26 mouse cellular contexts compared by ENCODE assay signal in the genomic region with DNA sequence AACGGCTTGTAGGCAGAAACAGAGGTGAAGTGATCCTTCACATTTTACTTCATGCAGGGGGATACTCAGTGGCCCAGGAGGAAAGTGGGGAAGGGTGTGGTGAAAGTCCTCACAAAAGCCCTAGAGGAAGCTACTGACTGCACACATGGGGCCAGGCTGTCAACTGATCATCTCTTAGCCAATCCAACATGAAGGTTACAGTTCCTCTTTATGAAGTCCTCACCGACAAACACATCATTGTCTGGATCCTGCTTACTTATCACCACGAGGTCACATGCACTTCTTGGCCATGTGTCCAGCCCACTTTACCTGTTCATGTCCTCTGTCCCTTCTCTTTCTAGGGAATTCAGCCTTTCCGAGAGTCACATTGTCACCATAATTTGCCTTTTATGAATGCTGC. TPM values are rescaled to one million over a fixed set of nuclear protein-coding genes. Genes with fewer than 3 reads are reported as not detected.
A peak's percentile ranks its signal among the peaks of the same experiment; 100 is the strongest.
DNase-seq lines count a peak whose midpoint lies in the region; ATAC-seq and TF ChIP-seq lines count a peak whose summit lies in the region.
"Had no signal": no experiment of that assay in that cellular context is flagged by ENCODE, and none has a peak within 500 bp of the region (broad histone marks: within the 10 kb centered on the region; RNA-seq: fewer than 3 reads in every experiment).

No protein-coding gene starts in this region.

- no peak overlapping the region for H3K27ac ChIP-seq in forebrain, postnatal 0 days (ENCODE audit: low read depth, low read length)
- H3K27ac ChIP-seq: forebrain, embryonic 10.5 days; forebrain, embryonic 13.5 days; gastrocnemius, adult 2 months; hindbrain, embryonic 14.5 days; hindbrain, postnatal 0 days had no signal

- no peaks in the 10 kb centered on the region for H3K4me1 ChIP-seq in forebrain, postnatal 0 days (ENCODE audit: insufficient read depth)
- H3K4me1 ChIP-seq: forebrain, embryonic 13.5 days had no signal

- intact Hi-C loops in heart, postnatal 10 days (cut with DNase I): no loop called here

- TF ChIP-seq CTCF in forebrain, postnatal 0 days (IDR thresholded peaks at IDR 0.05; ENCODE audit: low read depth): no peak

- H3K4me2 ChIP-seq in forebrain, postnatal 0 days (ENCODE audit: low read depth): no peak overlapping the region
- H3K4me2 ChIP-seq: forebrain, embryonic 13.5 days; heart, embryonic 11.5 days; hindbrain, embryonic 14.5 days had no signal

- H3K9me3 ChIP-seq in forebrain, postnatal 0 days (ENCODE audit: low read length): no peaks in the 10 kb centered on the region
- H3K9me3 ChIP-seq: forebrain, embryonic 10.5 days; forebrain, embryonic 13.5 days had no signal

- WGBS in forebrain, postnatal 0 days: 80% methylated on average over 4 of the region's 4 CpGs

- H3K36me3 ChIP-seq in forebrain, postnatal 0 days (ENCODE audit: insufficient read depth): no peaks in the 10 kb centered on the region
- H3K36me3 ChIP-seq: forebrain, embryonic 10.5 days had no signal

- peak; percentile 89 for DNase-seq in heart, adult 11 months
- DNase-seq in heart, postnatal 10 days: no peak
- DNase-seq in 416B (ENCODE audit: low read depth): peak; percentile 33
- no peak for DNase-seq in thymus, postnatal 36 days
- DNase-seq in Muller cell, postnatal 12 days (ENCODE audit: inconsistent ontology term): no peak
- DNase-seq in forebrain, postnatal 0 days: no peak
- DNase-seq: adrenal gland, adult 8-10 months; adrenal gland, postnatal 36 days; B cell, adult 2 months; cerebellum, adult 2 months; cerebellum, postnatal 10 days; cerebellum, postnatal 36 days; gastrocnemius, adult 2 months; gastrocnemius, postnatal 14 days; heart, postnatal 36 days had no signal

- H3K4me3 ChIP-seq in forebrain, postnatal 0 days (ENCODE audit: low read depth, low read length): no peak overlapping the region
- H3K4me3 ChIP-seq: forebrain, embryonic 10.5 days; forebrain, embryonic 13.5 days; gastrocnemius, adult 2 months had no signal

- H3K27me3 ChIP-seq in forebrain, postnatal 0 days (ENCODE audit: insufficient read depth, low read length): no peaks in the 10 kb centered on the region
- H3K27me3 ChIP-seq: forebrain, embryonic 13.5 days had no signal

- no peak overlapping the region for H3K9ac ChIP-seq in forebrain, postnatal 0 days
- H3K9ac ChIP-seq: forebrain, embryonic 13.5 days; hindbrain, embryonic 14.5 days had no signal

- peak; percentile 100 for ATAC-seq in granulocyte monocyte progenitor cell, adult 5-6 weeks (replicated peaks; ENCODE audit: poor library complexity, severe bottlenecking)
- ATAC-seq in megakaryocyte progenitor cell, adult 5-6 weeks (replicated peaks; ENCODE audit: poor library complexity): peak; percentile 100
- no peak for ATAC-seq in forebrain, postnatal 0 days
- ATAC-seq: activated CD4-positive, CD25-positive, alpha-beta regulatory T cell, adult 4 months; forebrain, embryonic 13.5 days; forebrain, embryonic 16.5 days; hindbrain, postnatal 0 days; inflammation-experienced regulatory T-cells, adult 6 months; intestine, embryonic 16.5 days had no signal

RNA-seq across cellular contexts. Expression of gene Ice1, which starts 22.3 kb away (rescaled TPM):
- 10 to 100 TPM; 32.4 to 36.1 TPM for total RNA-seq in heart, postnatal 10 days (2021)
- total RNA-seq in granulocyte monocyte progenitor cell, adult 5-6 weeks (2014; fragmentation: Nextera tagmentation): 33.6 and 37.3 TPM in 2 replicates
- 24.9 TPM in 2 replicates for total RNA-seq in granulocyte monocyte progenitor cell, adult 5-6 weeks (2017)
- total RNA-seq in megakaryocyte progenitor cell, adult 5-6 weeks (2015): 30.7 and 30.9 TPM in 2 replicates
- 17.7 and 19.7 TPM in 2 replicates for total RNA-seq in megakaryocyte progenitor cell, adult 5-6 weeks (2017)
- total RNA-seq in forebrain, postnatal 0 days (2014; rRNA removed): 68.0 and 82.5 TPM in 2 replicates
- 18.4 and 21.0 TPM in 2 replicates for polyA plus RNA-seq in forebrain, postnatal 0 days (2015; fragmentation: Nextera tagmentation; extraction: Ambion mirVana)

Comparison
In these comparisons a context has a peak if more than half of its experiments do, and no peak if none do; other contexts are left out.
1. DNase-seq: peak in heart, adult 11 months (single experiment) and 416B (single experiment); none in heart, postnatal 10 days (0 of 2), thymus, postnatal 36 days (0 of 2), Muller cell, postnatal 12 days (single experiment) and forebrain, postnatal 0 days (single experiment).